17 mouse cellular contexts compared by ENCODE assay signal in the genomic region with DNA sequence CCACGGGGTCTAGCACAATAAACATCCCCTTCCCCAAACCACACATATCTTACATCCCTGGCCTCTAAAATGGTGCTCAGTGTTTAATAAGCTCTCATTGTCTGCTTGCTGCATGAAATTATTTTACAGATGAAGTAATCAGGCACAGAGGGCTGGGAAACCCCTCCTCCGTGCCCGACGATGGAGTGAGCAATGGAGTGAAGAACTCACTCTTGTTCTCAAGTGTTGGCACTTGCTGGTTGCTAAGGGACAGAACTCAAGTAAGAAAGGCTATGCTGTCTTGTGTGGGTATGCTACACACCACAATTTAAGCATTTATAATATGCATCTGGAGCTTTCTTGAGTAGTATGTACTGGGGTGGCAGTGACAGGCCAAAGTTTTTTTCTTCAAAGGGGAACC. TPM values are rescaled to one million over a fixed set of nuclear protein-coding genes. Genes with fewer than 3 reads are reported as not detected.
A peak's percentile ranks its signal among the peaks of the same experiment; 100 is the strongest.
DNase-seq lines count a peak whose midpoint lies in the region; ATAC-seq and TF ChIP-seq lines count a peak whose summit lies in the region.
"Had no signal": no experiment of that assay in that cellular context is flagged by ENCODE, and none has a peak within 500 bp of the region (broad histone marks: within the 10 kb centered on the region; RNA-seq: fewer than 3 reads in every experiment).

No protein-coding gene starts in this region.

- peaks cover 36% of the 10 kb centered on the region for H3K4me1 ChIP-seq in limb, embryonic 15.5 days
- H3K4me1 ChIP-seq in limb, embryonic 10.5 days, result peaks cover 30% of the 10 kb centered on the region
- peaks cover 37% of the 10 kb centered on the region for H3K4me1 ChIP-seq in lung, postnatal 0 days (ENCODE audit: insufficient read depth, low read depth, low read length)
- peaks cover 26% of the 10 kb centered on the region for H3K4me1 ChIP-seq in stomach, embryonic 16.5 days (ENCODE audit: control insufficient read depth, insufficient read depth, low read length)

- no peak overlapping the region for H3K4me3 ChIP-seq in gastrocnemius, adult 2 months
- H3K4me3 ChIP-seq in limb, embryonic 15.5 days, result no peak overlapping the region
- no peak overlapping the region for H3K4me3 ChIP-seq in limb, embryonic 10.5 days
- H3K4me3 ChIP-seq in lung, postnatal 0 days (ENCODE audit: low read depth, low read length), result no peak overlapping the region
- H3K4me3 ChIP-seq in stomach, embryonic 16.5 days (replicated peaks; ENCODE audit: low read length), result no peak overlapping the region
- H3K4me3 ChIP-seq: forebrain, embryonic 15.5 days; heart, embryonic 10.5 days; limb, embryonic 13.5 days; midbrain, embryonic 13.5 days; neural tube, embryonic 13.5 days had no signal

- H3K27me3 ChIP-seq in limb, embryonic 15.5 days, result no peaks in the 10 kb centered on the region
- peaks cover 16% of the 10 kb centered on the region for H3K27me3 ChIP-seq in limb, embryonic 10.5 days (ENCODE audit: low read depth, poor library complexity, severe bottlenecking)
- no peaks in the 10 kb centered on the region for H3K27me3 ChIP-seq in lung, postnatal 0 days (replicated peaks; ENCODE audit: insufficient read depth, low read length)
- no peaks in the 10 kb centered on the region for H3K27me3 ChIP-seq in stomach, embryonic 16.5 days (ENCODE audit: control insufficient read depth, insufficient read depth, low read length)
- H3K27me3 ChIP-seq: limb, embryonic 13.5 days had no signal

- intact Hi-C loops in gastrocnemius, adult 2 months (cut with DNase I), result no loop called here

- H3K9me3 ChIP-seq in limb, embryonic 15.5 days, result no peaks in the 10 kb centered on the region
- no peaks in the 10 kb centered on the region for H3K9me3 ChIP-seq in limb, embryonic 10.5 days (replicated peaks)
- H3K9me3 ChIP-seq in lung, postnatal 0 days (ENCODE audit: low read length), result no peaks in the 10 kb centered on the region
- no peaks in the 10 kb centered on the region for H3K9me3 ChIP-seq in stomach, embryonic 16.5 days (replicated peaks; ENCODE audit: control insufficient read depth, low read length)
- H3K9me3 ChIP-seq: forebrain, embryonic 15.5 days; heart, embryonic 10.5 days; limb, embryonic 13.5 days; midbrain, embryonic 13.5 days; neural tube, embryonic 13.5 days had no signal

- TF ChIP-seq CTCF in gastrocnemius, adult 2 months (IDR thresholded peaks at IDR 0.05), result no peak
- TF ChIP-seq CTCF in lung, postnatal 0 days (IDR thresholded peaks at IDR 0.05), result no peak

- no peak for ATAC-seq in limb, embryonic 15.5 days (ENCODE audit: insufficient number of reproducible peaks, low FRiP score, low TSS enrichment, low read depth)
- peak; percentile 57 for ATAC-seq in lung, postnatal 0 days
- ATAC-seq in stomach, embryonic 16.5 days (ENCODE audit: insufficient read depth, low FRiP score), result no peak
- ATAC-seq: forebrain, embryonic 15.5 days; midbrain, embryonic 13.5 days had no signal

- 69% methylated on average over 4 of the region's 4 CpGs for WGBS in limb, embryonic 15.5 days
- WGBS in limb, embryonic 10.5 days, result 74% methylated on average over 4 of the region's 4 CpGs
- 34% methylated on average over 4 of the region's 4 CpGs for WGBS in lung, postnatal 0 days
- 64% methylated on average over 4 of the region's 4 CpGs for WGBS in stomach, embryonic 16.5 days

- H3K36me3 ChIP-seq in limb, embryonic 15.5 days, result peaks cover under 1% of the 10 kb centered on the region; the same call in 1 of the 2 replicates
- H3K36me3 ChIP-seq in limb, embryonic 10.5 days, result 0 out of 2 replicates have a peak, but pooled peaks cover 2% of the 10 kb centered on the region
- no peaks in the 10 kb centered on the region for H3K36me3 ChIP-seq in lung, postnatal 0 days (ENCODE audit: insufficient read depth, low read length)
- H3K36me3 ChIP-seq in stomach, embryonic 16.5 days (ENCODE audit: control insufficient read depth, insufficient read depth, low read length), result no peaks in the 10 kb centered on the region
- H3K36me3 ChIP-seq: forebrain, embryonic 15.5 days; heart, embryonic 10.5 days; limb, embryonic 13.5 days; midbrain, embryonic 13.5 days; neural tube, embryonic 13.5 days had no signal

- no peak overlapping the region for H3K4me2 ChIP-seq in limb, embryonic 15.5 days
- no peak overlapping the region for H3K4me2 ChIP-seq in lung, postnatal 0 days (replicated peaks; ENCODE audit: low read depth, low read length)
- H3K4me2 ChIP-seq in stomach, embryonic 16.5 days (ENCODE audit: low read depth, low read length), result no peak overlapping the region
- H3K4me2 ChIP-seq: forebrain, embryonic 15.5 days; limb, embryonic 13.5 days; midbrain, embryonic 13.5 days; neural tube, embryonic 13.5 days had no signal

- DNase-seq in gastrocnemius, adult 2 months, result no peak
- no peak for DNase-seq in gastrocnemius, adult 18-20 months (ENCODE audit: low spot score)
- no peak for DNase-seq in limb, embryonic 10.5 days (ENCODE audit: low spot score)
- DNase-seq in lung, postnatal 0 days (ENCODE audit: low spot score), result peak; percentile 89
- no peak for DNase-seq in urinary bladder, postnatal 4 days (ENCODE audit: low spot score in 2 of 2)
- no peak for DNase-seq in urinary bladder, adult 18-20 months (ENCODE audit: low spot score in 2 of 2)

- no peak overlapping the region for H3K9ac ChIP-seq in limb, embryonic 15.5 days
- H3K9ac ChIP-seq in lung, postnatal 0 days (replicated peaks; ENCODE audit: low read depth), result no peak overlapping the region
- H3K9ac ChIP-seq in stomach, embryonic 16.5 days (ENCODE audit: low read length), result 0 out of 2 replicates have a peak overlapping the region, but pooled peaks have one; percentile 44
- H3K9ac ChIP-seq: forebrain, embryonic 15.5 days; limb, embryonic 13.5 days; liver, embryonic 14.5 days; midbrain, embryonic 13.5 days; neural tube, embryonic 13.5 days had no signal

- peak overlapping the region; percentile 95 for H3K27ac ChIP-seq in gastrocnemius, adult 2 months
- 0 out of 2 replicates have a peak overlapping the region, but pooled peaks have one; percentile 33 for H3K27ac ChIP-seq in limb, embryonic 15.5 days
- H3K27ac ChIP-seq in limb, embryonic 10.5 days, result no peak overlapping the region
- H3K27ac ChIP-seq in lung, postnatal 0 days (ENCODE audit: low read length), result peak overlapping the region; percentile 97
- peak overlapping the region; percentile 46 for H3K27ac ChIP-seq in stomach, embryonic 16.5 days (ENCODE audit: low read length)
- H3K27ac ChIP-seq: forebrain, embryonic 15.5 days; heart, embryonic 10.5 days; limb, embryonic 13.5 days; liver, embryonic 14.5 days; midbrain, embryonic 13.5 days; neural tube, embryonic 13.5 days had no signal

- TF ChIP-seq EP300 in lung, postnatal 0 days (IDR thresholded peaks at IDR 0.05), result peak; percentile 43

RNA-seq across cellular contexts. Expression of gene Marveld1, which starts 2.0 kb away (rescaled TPM):
- 1 to 10 TPM; 4.8 to 7.2 TPM for total RNA-seq in gastrocnemius, adult 2 months (2021)
- total RNA-seq in gastrocnemius, adult 18-20 months (2021), result 1 to 10 TPM; 5.3 to 6.9 TPM
- 15.2 and 16.6 TPM in 2 replicates for polyA plus RNA-seq in limb, embryonic 15.5 days (2015; fragmentation: Nextera tagmentation; extraction: Ambion mirVana)
- polyA plus RNA-seq in limb, embryonic 10.5 days (2016; fragmentation: Nextera tagmentation; extraction: Ambion mirVana), result 5.6 and 5.8 TPM in 2 replicates
- polyA plus RNA-seq in lung, postnatal 0 days (2015; fragmentation: Nextera tagmentation; extraction: Ambion mirVana), result 23.0 and 23.1 TPM in 2 replicates
- 8.7 and 8.9 TPM in 2 replicates for polyA plus RNA-seq in stomach, embryonic 16.5 days (2015; fragmentation: Nextera tagmentation; extraction: Ambion mirVana)
- total RNA-seq: CH12.LX had no signal

RNA-seq across cellular contexts. Expression of gene Avpi1, which starts 16.4 kb away (rescaled TPM):
- 1 to 10 TPM; 8.7 to 9.0 TPM for total RNA-seq in gastrocnemius, adult 2 months (2021)
- total RNA-seq in gastrocnemius, adult 18-20 months (2021), result 10 to 100 TPM in 1 of 2 experiments, 1 to 10 TPM in 1; 9.1 to 10.4 TPM
- 38.7 and 41.2 TPM in 2 replicates for polyA plus RNA-seq in limb, embryonic 15.5 days (2015; fragmentation: Nextera tagmentation; extraction: Ambion mirVana)
- polyA plus RNA-seq in limb, embryonic 10.5 days (2016; fragmentation: Nextera tagmentation; extraction: Ambion mirVana), result 22.1 and 25.0 TPM in 2 replicates
- polyA plus RNA-seq in lung, postnatal 0 days (2015; fragmentation: Nextera tagmentation; extraction: Ambion mirVana), result 114 and 135 TPM in 2 replicates
- 52.4 and 63.5 TPM in 2 replicates for polyA plus RNA-seq in stomach, embryonic 16.5 days (2015; fragmentation: Nextera tagmentation; extraction: Ambion mirVana)

RNA-seq across cellular contexts. Expression of gene Zfyve27, which starts 18.5 kb away (rescaled TPM):
- total RNA-seq in gastrocnemius, adult 2 months (2021), result 10 to 100 TPM; 13.0 to 14.4 TPM
- 10 to 100 TPM; 11.6 to 12.9 TPM for total RNA-seq in gastrocnemius, adult 18-20 months (2021)
- polyA plus RNA-seq in limb, embryonic 15.5 days (2015; fragmentation: Nextera tagmentation; extraction: Ambion mirVana), result 22.5 and 25.0 TPM in 2 replicates
- 27.6 and 30.8 TPM in 2 replicates for polyA plus RNA-seq in limb, embryonic 10.5 days (2016; fragmentation: Nextera tagmentation; extraction: Ambion mirVana)
- polyA plus RNA-seq in lung, postnatal 0 days (2015; fragmentation: Nextera tagmentation; extraction: Ambion mirVana), result 25.3 and 27.7 TPM in 2 replicates
- polyA plus RNA-seq in stomach, embryonic 16.5 days (2015; fragmentation: Nextera tagmentation; extraction: Ambion mirVana), result 23.8 and 24.5 TPM in 2 replicates

RNA-seq across cellular contexts. Expression of gene Pi4k2a, which starts 54.9 kb away (rescaled TPM):
- 10 to 100 TPM; 11.9 to 12.8 TPM for total RNA-seq in gastrocnemius, adult 2 months (2021)
- 10 to 100 TPM; 13.0 to 13.7 TPM for total RNA-seq in gastrocnemius, adult 18-20 months (2021)
- polyA plus RNA-seq in limb, embryonic 15.5 days (2015; fragmentation: Nextera tagmentation; extraction: Ambion mirVana), result 17.6 and 23.7 TPM in 2 replicates
- 31.9 and 33.0 TPM in 2 replicates for polyA plus RNA-seq in limb, embryonic 10.5 days (2016; fragmentation: Nextera tagmentation; extraction: Ambion mirVana)
- 24.2 and 24.6 TPM in 2 replicates for polyA plus RNA-seq in lung, postnatal 0 days (2015; fragmentation: Nextera tagmentation; extraction: Ambion mirVana)
- polyA plus RNA-seq in stomach, embryonic 16.5 days (2015; fragmentation: Nextera tagmentation; extraction: Ambion mirVana), result 6.8 and 7.0 TPM in 2 replicates

RNA-seq across cellular contexts. Expression of gene Sfrp5, which starts 56.8 kb away (rescaled TPM):
- total RNA-seq in gastrocnemius, adult 2 months (2021), result 1 to 10 TPM; 4.2 to 5.6 TPM
- total RNA-seq in gastrocnemius, adult 18-20 months (2021), result 1 to 10 TPM; 3.0 to 9.3 TPM
- polyA plus RNA-seq in limb, embryonic 15.5 days (2015; fragmentation: Nextera tagmentation; extraction: Ambion mirVana), result 10.6 and 12.0 TPM in 2 replicates
- polyA plus RNA-seq in limb, embryonic 10.5 days (2016; fragmentation: Nextera tagmentation; extraction: Ambion mirVana), result 0.21 and 2.4 TPM in 2 replicates
- polyA plus RNA-seq in lung, postnatal 0 days (2015; fragmentation: Nextera tagmentation; extraction: Ambion mirVana), result 0.18 TPM in 1 of 2 replicates, not detected in the other
- polyA plus RNA-seq in stomach, embryonic 16.5 days (2015; fragmentation: Nextera tagmentation; extraction: Ambion mirVana), result 6.7 and 6.9 TPM in 2 replicates
- total RNA-seq: CH12.LX; megakaryocyte, adult 5-6 weeks; MEL had no signal
